Mouse (Mus musculus): ENCODE measurements around the gene Cep126.

Gene Cep126

GRCm38 (mm10) chr9:8134117-8134574, at the start of gene Cep126:
Cep126 (minus strand) TSS chr9:8134294.
- in situ Hi-C loops (cut with MseI, MboI): no loop called here

GRCm38 (mm10) chr9:8179554-8179953, 45.5 kb upstream of the Cep126 start:
- in situ Hi-C loops (cut with MseI, MboI): no loop called here

- in situ Hi-C loops (cut with MseI, MboI): no loop called here
Measured at GRCm38 (mm10) chr9:8177099-8177498, 43.0 kb upstream of the Cep126 start.

GRCm38 (mm10) chr9:8157011-8157410, 22.9 kb upstream of the Cep126 start:
- in situ Hi-C loops (cut with MseI, MboI): no loop called here

GRCm38 (mm10) chr9:8139501-8139900, 5.4 kb upstream of the Cep126 start:
- in situ Hi-C loops (cut with MseI, MboI): no loop called here

GRCm38 (mm10) chr9:8133586-8134115, 443 bp downstream of the Cep126 start:
- in situ Hi-C loops (cut with MseI, MboI): no loop called here

- in situ Hi-C loops (cut with MseI, MboI): no loop called here
Measured at GRCm38 (mm10) chr9:8123495-8123894, 10.6 kb downstream of the Cep126 start.

GRCm38 (mm10) chr9:8114516-8114915, 19.6 kb downstream of the Cep126 start:
- in situ Hi-C loops (cut with MseI, MboI): no loop called here

GRCm38 (mm10) chr9:8103050-8103449, 31.0 kb downstream of the Cep126 start:
- in situ Hi-C loops (cut with MseI, MboI): no loop called here

GRCm38 (mm10) chr9:8100962-8101361, 33.1 kb downstream of the Cep126 start:
- in situ Hi-C loops (cut with MseI, MboI): no loop called here

- in situ Hi-C loops (cut with MseI, MboI): no loop called here
Measured at GRCm38 (mm10) chr9:8078882-8079281, 55.2 kb downstream of the Cep126 start.

GRCm38 (mm10) chr9:8074345-8074744, 59.7 kb downstream of the Cep126 start:
- in situ Hi-C loops (cut with MseI, MboI): no loop called here

GRCm38 (mm10) chr9:8073203-8073755, 60.8 kb downstream of the Cep126 start:
- in situ Hi-C loops (cut with MseI, MboI): no loop called here

- in situ Hi-C loops (cut with MseI, MboI): no loop called here
Measured at GRCm38 (mm10) chr9:8059636-8060035, 74.5 kb downstream of the Cep126 start.

- in situ Hi-C loops (cut with MseI, MboI): no loop called here
Measured at GRCm38 (mm10) chr9:8054831-8055230, 79.3 kb downstream of the Cep126 start.

GRCm38 (mm10) chr9:8043044-8043387, 91.1 kb downstream of the Cep126 start:
- in situ Hi-C loops (cut with MseI, MboI): no loop called here

- in situ Hi-C loops (cut with MseI, MboI): no loop called here
Measured at GRCm38 (mm10) chr9:8042338-8043043, 91.6 kb downstream of the Cep126 start, which contains the start of gene Cfap300. Cfap300 (minus strand) TSS chr9:8042823.

- in situ Hi-C loops (cut with MseI, MboI): no loop called here
Measured at GRCm38 (mm10) chr9:8035546-8035945, 98.5 kb downstream of the Cep126 start.

- in situ Hi-C loops (cut with MseI, MboI): no loop called here
Measured at GRCm38 (mm10) chr9:8035091-8035490, 99.0 kb downstream of the Cep126 start.

GRCm38 (mm10) chr9:8034143-8034542, 100.0 kb downstream of the Cep126 start:
- in situ Hi-C loops (cut with MseI, MboI): no loop called here

GRCm38 (mm10) chr9:8032847-8033246, 101.2 kb downstream of the Cep126 start:
- in situ Hi-C loops (cut with MseI, MboI): no loop called here
